Mouse (Mus musculus): ENCODE measurements around the gene Xab2.
A peak's percentile ranks its signal among the peaks of the same experiment; 100 is the strongest.

Gene Xab2

GRCm38 (mm10) chr8:3621199-3621970 lies at the start of gene Xab2, which contains the start of gene Pet100:
Xab2 (minus strand) TSS chr8:3621316.
Pet100 (plus strand) TSS chr8:3621548.
- peak; percentile 99 to 100 for DNase-seq (ENCODE audit: low spot score in 2 of 2)

- DNase-seq (ENCODE audit: low spot score in 2 of 2) = no peak
These were observed 49.3 kb upstream of the Xab2 start for GRCm38 (mm10) chr8:3670388-3670787.

GRCm38 (mm10) chr8:3665507-3665906 lies 44.4 kb upstream of the Xab2 start, which contains the start of gene Mcemp1:
Mcemp1 (plus strand) TSS chr8:3665754.
- DNase-seq (ENCODE audit: low spot score in 2 of 2) = no peak

- DNase-seq (ENCODE audit: low spot score in 2 of 2) = no peak
These were observed 43.3 kb upstream of the Xab2 start for GRCm38 (mm10) chr8:3664405-3664804.

- no peak for DNase-seq (ENCODE audit: low spot score in 2 of 2)
These were observed 39.8 kb upstream of the Xab2 start for GRCm38 (mm10) chr8:3660889-3661288.

GRCm38 (mm10) chr8:3656725-3657381 lies 35.7 kb upstream of the Xab2 start:
- DNase-seq (ENCODE audit: low spot score in 2 of 2) = peak; percentile 26 to 41

GRCm38 (mm10) chr8:3655526-3655925 lies 34.4 kb upstream of the Xab2 start, which contains the start of gene Retn:
Retn (plus strand) TSS chr8:3655770.
- no peak for DNase-seq (ENCODE audit: low spot score in 2 of 2)

GRCm38 (mm10) chr8:3654726-3655508 lies 33.8 kb upstream of the Xab2 start:
- DNase-seq (ENCODE audit: low spot score in 2 of 2) = no peak

- no peak for DNase-seq (ENCODE audit: low spot score in 2 of 2)
These were observed 31.7 kb upstream of the Xab2 start for GRCm38 (mm10) chr8:3652845-3653244.

- no peak for DNase-seq (ENCODE audit: low spot score in 2 of 2)
These were observed 27.9 kb upstream of the Xab2 start for GRCm38 (mm10) chr8:3648990-3649389.

GRCm38 (mm10) chr8:3648268-3648667 lies 27.2 kb upstream of the Xab2 start:
- no peak for DNase-seq (ENCODE audit: low spot score in 2 of 2)

- DNase-seq (ENCODE audit: low spot score in 2 of 2) = no peak
These were observed 26.4 kb upstream of the Xab2 start for GRCm38 (mm10) chr8:3647561-3647960.

GRCm38 (mm10) chr8:3646824-3647531 lies 25.9 kb upstream of the Xab2 start:
- DNase-seq (ENCODE audit: low spot score in 2 of 2) = no peak

GRCm38 (mm10) chr8:3645804-3646203 lies 24.7 kb upstream of the Xab2 start:
- no peak for DNase-seq (ENCODE audit: low spot score in 2 of 2)

GRCm38 (mm10) chr8:3631478-3631875 lies 10.4 kb upstream of the Xab2 start:
- no peak for DNase-seq (ENCODE audit: low spot score in 2 of 2)

- DNase-seq (ENCODE audit: low spot score in 2 of 2) = peak; percentile 61 to 63
These were observed 9.7 kb upstream of the Xab2 start, which contains the start of gene Stxbp2 for GRCm38 (mm10) chr8:3630647-3631477. Stxbp2 (plus strand) TSS chr8:3630955.

- DNase-seq (ENCODE audit: low spot score in 2 of 2) = no peak
These were observed 6.9 kb upstream of the Xab2 start for GRCm38 (mm10) chr8:3628014-3628413.

GRCm38 (mm10) chr8:3626971-3627370 lies 5.9 kb upstream of the Xab2 start:
- DNase-seq (ENCODE audit: low spot score in 2 of 2) = no peak

- no peak for DNase-seq (ENCODE audit: low spot score in 2 of 2)
These were observed 4.3 kb upstream of the Xab2 start, which contains the start of gene Pcp2 for GRCm38 (mm10) chr8:3625445-3625844. Pcp2 (minus strand) TSS chr8:3625545.

GRCm38 (mm10) chr8:3622119-3622518 lies 1.0 kb upstream of the Xab2 start:
- DNase-seq (ENCODE audit: low spot score in 2 of 2) = no peak

GRCm38 (mm10) chr8:3609816-3610150 lies 11.3 kb downstream of the Xab2 start:
- DNase-seq (ENCODE audit: low spot score in 2 of 2) = no peak
